Mouse (Mus musculus) G1E (cell line): ENCODE measurements around the gene Wdr11. TPM values are rescaled to one million over a fixed set of nuclear protein-coding genes. Genes with fewer than 3 reads are reported as not detected.
A peak's percentile ranks its signal among the peaks of the same experiment; 100 is the strongest.

Source experiments
- ATAC-seq: 2 replicates; pipeline ENCODE4 v1.8.0; 2016; ENCODE audit warnings: mild to moderate bottlenecking; ENCODE audit not compliant: insufficient number of reproducible peaks, poor library complexity, low FRiP score, severe bottlenecking; ENCODE audit errors: extremely low read depth
- DNase-seq: peaks from one replicate; pipeline ENCODE4 v3.0.0; 2012; ENCODE audit warnings: low spot score
- H3K27me3 ChIP-seq: 2 replicates; pipeline ENCODE4 v1.6.1; 2012; ENCODE audit warnings: mild to moderate bottlenecking, low read length, inconsistent platforms; ENCODE audit not compliant: insufficient read depth
- H3K36me3 ChIP-seq: replicated peaks from 2 replicates; pipeline ENCODE3; 2012; ENCODE audit warnings: mild to moderate bottlenecking, inconsistent platforms
- H3K4me1 ChIP-seq: 2 replicates; pipeline ENCODE4 v1.6.1; 2012; ENCODE audit warnings: low read depth, low read length, inconsistent platforms, mixed read lengths; ENCODE audit not compliant: insufficient read depth
- H3K4me3 ChIP-seq: 2 replicates; pipeline ENCODE4 v1.5.1; 2012; ENCODE audit warnings: low read depth, mild to moderate bottlenecking, inconsistent platforms, low read length, moderate library complexity, mixed read lengths
- H3K9me3 ChIP-seq: replicated peaks from 2 replicates; pipeline ENCODE4 v1.6.1; 2012; ENCODE audit warnings: inconsistent platforms
- CTCF ChIP-seq: IDR thresholded peaks from 2 replicates; pipeline ENCODE4 v1.5.1; 2012; ENCODE audit warnings: low read depth, low read length, inconsistent platforms, mixed read lengths
- GATA1 ChIP-seq: IDR thresholded peaks from 2 replicates; pipeline ENCODE4 v1.6.1; 2012; ENCODE audit warnings: borderline replicate concordance, low read length, inconsistent platforms, mixed read lengths
- GATA2 ChIP-seq: IDR thresholded peaks from 2 replicates; pipeline ENCODE4 v1.6.1; 2012; ENCODE audit warnings: low read depth, low read length, inconsistent platforms, borderline replicate concordance
- POLR2AphosphoS5 ChIP-seq: IDR thresholded peaks from 2 replicates; pipeline ENCODE4 v1.6.1; 2012; ENCODE audit warnings: low read depth, low read length, inconsistent platforms; ENCODE audit not compliant: insufficient replicate concordance
- TAL1 ChIP-seq: conservative IDR thresholded peaks from 2 replicates; pipeline ENCODE4 v1.6.1; 2012; ENCODE audit warnings: low read depth, low read length, inconsistent platforms, mixed read lengths
- polyA plus RNA-seq: library from polyadenylated mRNA; stranded (reverse); fragments of >175 nt; gene quantifications from 2 replicates; pipeline ENCODE4 v1.2.3, GENCODE M21; 2012
- total RNA-seq, 2 experiments: library from RNA; stranded (forward) in 1 of 2; stranded (reverse) in 1 of 2; fragments of 200-1000 nt in 1 of 2; fragments of >200 nt in 1 of 2; fragmentation: Nextera tagmentation in 1 of 2; gene quantifications; 2 replicates each; pipeline ENCODE4 v1.2.3; 2014 to 2017

The Wdr11 gene
- total and polyA plus RNA-seq, 3 experiments: 5.2 to 88.7 (median 61.6) TPM

GRCm38 (mm10) chr7:129636992-129637391, 45.3 kb downstream of the Wdr11 start:
- TF ChIP-seq POLR2AphosphoS5 (no peak), CTCF (no peak)
- no peaks in the 10 kb centered on the region for H3K27me3 ChIP-seq

DNA sequence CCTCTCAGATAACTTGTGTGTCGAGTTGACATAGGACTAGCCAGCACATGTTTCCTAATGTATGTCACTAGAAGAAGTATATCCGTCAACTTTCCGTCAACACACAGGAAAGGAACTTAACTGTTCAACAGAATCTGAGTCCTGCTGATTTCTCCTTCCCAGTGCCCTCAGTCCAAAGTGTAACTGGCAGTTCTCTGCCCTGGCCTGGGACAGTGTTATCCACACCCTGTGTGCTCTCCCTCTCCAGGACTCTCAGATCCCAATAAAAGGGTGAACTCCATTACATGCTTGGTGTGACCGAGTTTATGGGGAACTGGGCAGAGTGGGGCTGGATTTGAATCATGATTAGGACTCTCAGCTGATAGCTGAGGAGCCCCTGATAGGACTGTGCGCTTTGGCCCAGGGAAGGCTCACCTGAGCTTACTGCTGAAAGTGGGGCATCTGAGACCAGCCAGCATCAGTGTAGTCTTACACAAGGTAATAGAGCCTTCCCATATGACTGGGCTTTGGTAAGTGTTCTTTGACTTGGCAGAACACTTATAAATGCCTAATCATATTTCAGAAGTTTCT, 46.3 kb downstream of the Wdr11 start:
- Histone ChIP-seq H3K36me3 (peaks cover 52% of the 10 kb centered on the region), H3K27me3 (no peaks in the 10 kb centered on the region), H3K4me1 (no peaks in the 10 kb centered on the region), H3K4me3 (no peak overlapping the region), H3K9me3 (no peaks in the 10 kb centered on the region)
- no peak for TF ChIP-seq CTCF
- no peak for TF ChIP-seq POLR2AphosphoS5
- TF ChIP-seq GATA1: no peak
- no peak for TF ChIP-seq TAL1
- TF ChIP-seq GATA2: no peak
- DNase-seq (no peak), ATAC-seq (no peak)

More at GRCm38 (mm10) chr7:129636992-129637391, 45.3 kb downstream of the Wdr11 start:
- Histone ChIP-seq H3K9me3 (no peaks in the 10 kb centered on the region), H3K4me3 (no peak overlapping the region), H3K36me3 (peaks cover 62% of the 10 kb centered on the region), H3K4me1 (no peaks in the 10 kb centered on the region)
- no peak for DNase-seq
- no peak for ATAC-seq

- no peak for ATAC-seq
- H3K27me3 ChIP-seq: no peaks in the 10 kb centered on the region
- no peak for TF ChIP-seq POLR2AphosphoS5
- H3K4me3 ChIP-seq: no peak overlapping the region
- peaks cover 42% of the 10 kb centered on the region for H3K36me3 ChIP-seq
- no peak for DNase-seq
- no peaks in the 10 kb centered on the region for H3K4me1 ChIP-seq
- H3K9me3 ChIP-seq: no peaks in the 10 kb centered on the region
Measured at GRCm38 (mm10) chr7:129639006-129639405, 47.3 kb downstream of the Wdr11 start.

GRCm38 (mm10) chr7:129639833-129640232, 48.2 kb downstream of the Wdr11 start:
- ATAC-seq (no peak), DNase-seq (no peak)
- H3K4me1 ChIP-seq: no peaks in the 10 kb centered on the region
- no peak for TF ChIP-seq GATA2
- TF ChIP-seq POLR2AphosphoS5: no peak
- no peak for TF ChIP-seq CTCF
- TF ChIP-seq GATA1: no peak
- TF ChIP-seq TAL1: no peak
- H3K4me3 ChIP-seq: no peak overlapping the region
- H3K36me3 ChIP-seq: peaks cover 34% of the 10 kb centered on the region
- H3K27me3 ChIP-seq: no peaks in the 10 kb centered on the region
- H3K9me3 ChIP-seq: no peaks in the 10 kb centered on the region

DNA sequence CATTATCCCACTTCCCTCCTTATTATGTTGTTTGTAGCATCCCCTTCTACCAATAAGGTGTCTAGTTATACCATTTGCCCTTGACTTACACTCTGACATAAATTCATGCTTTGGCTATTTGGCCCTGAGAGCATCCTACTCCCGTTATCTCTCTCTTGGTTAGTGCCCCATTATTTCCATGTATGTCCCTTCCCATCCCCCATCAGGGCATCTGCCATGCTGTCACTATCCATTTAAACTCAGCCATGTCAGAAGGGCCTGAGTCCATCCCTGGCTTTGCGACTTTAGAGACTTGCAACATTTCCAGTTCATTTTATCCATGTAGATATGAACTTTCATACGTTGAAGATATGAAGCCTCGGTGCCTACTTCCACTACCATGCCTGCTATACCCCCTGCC, 51.6 kb downstream of the Wdr11 start:
- Histone ChIP-seq H3K4me1 (no peaks in the 10 kb centered on the region), H3K4me3 (no peak overlapping the region), H3K27me3 (no peaks in the 10 kb centered on the region), H3K36me3 (peaks cover 17% of the 10 kb centered on the region), H3K9me3 (no peaks in the 10 kb centered on the region)
- no peak for TF ChIP-seq GATA2
- TF ChIP-seq TAL1: no peak
- no peak for TF ChIP-seq POLR2AphosphoS5
- TF ChIP-seq CTCF: no peak
- no peak for TF ChIP-seq GATA1
- ATAC-seq (no peak), DNase-seq (no peak)

- Histone ChIP-seq H3K9me3 (no peaks in the 10 kb centered on the region), H3K27me3 (no peaks in the 10 kb centered on the region), H3K36me3 (no peaks in the 10 kb centered on the region), H3K4me3 (no peak overlapping the region), H3K4me1 (no peaks in the 10 kb centered on the region)
- ATAC-seq (no peak; the same call in 1 of the 2 replicates), DNase-seq (no peak)
- TF ChIP-seq POLR2AphosphoS5 (no peak), TAL1 (no peak), GATA1 (no peak), GATA2 (no peak), CTCF (no peak)
Measured at GRCm38 (mm10) chr7:129647798-129648197, 56.1 kb downstream of the Wdr11 start.

- no peak for TF ChIP-seq TAL1
- peak; percentile 66 for TF ChIP-seq CTCF
- H3K27me3 ChIP-seq: no peaks in the 10 kb centered on the region
Measured at GRCm38 (mm10) chr7:129648938-129649337, 57.3 kb downstream of the Wdr11 start.

More at GRCm38 (mm10) chr7:129648938-129649337, 57.3 kb downstream of the Wdr11 start:
- no peaks in the 10 kb centered on the region for H3K4me1 ChIP-seq
- H3K4me3 ChIP-seq: no peak overlapping the region
- no peaks in the 10 kb centered on the region for H3K9me3 ChIP-seq
- ATAC-seq (peak; percentile 78), DNase-seq (peak; percentile 44)
- H3K36me3 ChIP-seq: no peaks in the 10 kb centered on the region
